Mouse (Mus musculus) cortical plate, adult 2 months (tissue): ENCODE measurements around the gene Ppfia3.

Experiments
- CTCF ChIP-seq: fragments of 200-500 bp; IDR thresholded peaks from 2 replicates; pipeline ENCODE4 v1.5.1; 2011; ENCODE audit warnings: mild to moderate bottlenecking, control low read depth, low read length; ENCODE audit not compliant: insufficient read depth; ENCODE audit errors: extremely low read depth
- POLR2A ChIP-seq: fragments of 200-500 bp; IDR thresholded peaks from 2 replicates; pipeline ENCODE4 v1.6.1; 2011; ENCODE audit warnings: mild to moderate bottlenecking, low read length, control low read depth; ENCODE audit not compliant: insufficient read depth; ENCODE audit errors: extremely low read depth

GRCm38 (mm10) chr7:45328841-45329475, 37.9 kb downstream of the Ppfia3 start:
- TF ChIP-seq CTCF, result no peak
- no peak for TF ChIP-seq POLR2A
